Mouse (Mus musculus): Measurements from ENCODE around the gene Tpr.

Gene Tpr

DNA sequence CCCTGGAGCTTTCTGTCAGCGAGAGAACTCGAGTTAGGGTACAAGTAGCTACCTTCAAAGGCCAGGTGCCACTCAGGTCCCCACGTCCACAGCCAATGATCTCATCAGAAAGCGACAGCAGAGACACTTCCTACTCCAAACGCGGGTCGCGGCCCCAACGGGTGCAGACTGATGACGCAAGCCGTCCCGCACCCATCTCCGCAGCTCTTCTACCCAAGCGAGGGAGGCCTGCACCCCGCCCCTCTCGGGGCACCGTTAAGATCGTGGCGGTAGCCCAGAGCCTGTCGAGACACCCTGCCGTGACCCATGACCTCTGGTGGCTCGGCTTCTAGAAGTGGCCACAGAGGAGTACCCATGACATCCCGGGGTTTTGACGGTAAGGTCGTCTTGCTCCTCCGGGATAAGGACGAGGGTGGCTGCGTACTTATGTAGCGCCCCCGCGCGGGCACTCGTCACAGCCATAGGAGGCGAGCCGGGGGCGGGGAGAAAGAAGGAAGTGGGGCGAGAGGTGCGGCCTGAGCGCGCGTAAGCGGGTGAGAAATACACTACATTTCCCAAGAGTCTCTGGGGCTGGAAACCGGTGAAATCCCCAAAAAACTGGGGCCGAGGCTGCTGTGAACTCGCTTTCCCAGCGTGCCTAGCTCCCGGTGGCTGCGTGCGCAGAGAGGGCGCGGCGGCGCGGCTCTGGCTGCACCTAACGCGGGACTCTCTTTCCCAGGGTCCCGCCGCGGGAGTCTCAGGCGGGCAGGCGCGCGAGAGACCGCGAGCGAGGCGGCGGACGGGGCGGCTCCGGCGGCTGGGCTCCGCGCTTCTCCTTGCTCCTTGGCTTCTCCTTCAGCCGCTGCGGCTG lies at the start of gene Tpr, which contains the start of gene Odr4:
TSS of gene Tpr (plus strand) at position 201 of the 850 bp plus-strand sequence.
TSS of gene Odr4 (minus strand) at position 443 of the 850 bp plus-strand sequence.
- peak; percentile 97 for DNase-seq (ENCODE audit: low spot score in 2 of 2)

DNA sequence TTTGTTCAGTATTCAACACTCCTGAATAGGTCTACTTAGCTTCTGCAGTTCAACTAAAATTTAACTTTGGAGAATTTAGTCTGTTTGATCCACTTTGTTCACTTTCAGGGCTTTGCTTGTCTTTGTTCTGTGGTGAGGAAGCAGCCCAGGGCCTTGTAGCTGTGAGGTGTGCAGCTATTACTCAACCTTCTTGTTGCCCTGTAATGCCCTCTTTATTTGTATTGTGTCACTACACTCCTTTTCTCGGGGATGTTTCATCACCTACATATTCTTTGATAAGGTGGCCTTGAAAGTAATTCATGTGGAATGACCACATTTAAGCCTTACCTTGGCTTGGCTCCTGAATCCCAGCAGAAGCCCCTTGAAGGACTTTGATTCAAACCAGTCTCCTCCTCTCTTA lies 31.8 kb upstream of the Tpr start:
- no peak for DNase-seq (ENCODE audit: low spot score in 2 of 2)

DNA sequence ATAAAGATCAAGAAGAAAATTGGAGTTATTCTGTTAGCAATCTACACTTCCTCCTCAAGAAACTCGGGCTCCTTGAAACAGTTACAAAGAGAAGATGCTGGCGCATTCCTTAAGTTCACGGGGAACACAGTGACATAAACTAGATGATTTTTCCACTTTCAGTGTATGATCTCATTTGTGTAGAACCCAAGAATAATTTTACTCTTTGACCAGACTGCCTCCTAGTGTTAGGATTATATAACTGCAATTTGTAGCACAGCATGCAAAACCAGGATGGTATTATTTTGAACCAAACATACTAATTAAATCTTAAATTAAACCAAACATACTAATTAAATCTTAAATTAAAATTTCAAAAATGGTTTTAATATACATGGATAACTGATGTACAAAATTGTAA lies 19.7 kb upstream of the Tpr start:
- no peak for DNase-seq (ENCODE audit: low spot score in 2 of 2)

DNA sequence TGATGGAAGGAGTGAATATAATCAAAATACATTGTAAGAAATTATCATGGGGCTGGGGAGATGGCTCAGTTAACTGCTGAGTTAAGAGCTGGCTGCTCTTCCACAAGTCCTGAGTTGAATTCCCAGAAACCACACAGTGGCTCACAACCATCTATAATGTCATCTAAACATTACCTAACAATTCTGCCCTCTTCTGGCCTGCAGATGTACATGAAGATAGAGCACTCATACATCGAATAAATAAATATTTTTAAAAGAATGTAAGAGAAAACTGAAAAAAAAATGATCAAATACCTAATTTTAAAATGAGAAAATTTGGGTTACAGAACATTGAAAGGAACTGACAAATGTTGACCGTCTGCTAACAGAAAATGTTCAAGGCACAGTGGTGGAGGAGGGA lies 18.4 kb upstream of the Tpr start:
- no peak for DNase-seq (ENCODE audit: low spot score in 2 of 2)

DNA sequence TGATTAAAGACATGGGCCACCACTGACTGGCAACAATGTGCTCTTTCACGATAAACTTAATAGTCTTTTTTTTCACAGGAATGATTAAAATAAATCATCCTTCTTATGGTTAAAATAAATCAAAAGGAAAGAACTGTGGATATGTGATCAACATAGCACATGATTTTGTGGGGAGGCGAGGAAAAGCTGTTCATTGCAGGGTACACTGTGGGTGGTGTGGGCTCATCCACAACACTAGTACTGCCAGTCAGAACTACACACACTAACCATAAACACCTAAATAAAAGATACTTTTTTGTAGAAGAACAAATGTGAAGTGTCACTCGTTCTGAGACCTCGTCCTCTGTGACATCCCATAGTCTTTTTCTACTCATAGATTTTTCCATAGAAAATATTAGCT lies 8.5 kb upstream of the Tpr start:
- DNase-seq (ENCODE audit: low spot score in 2 of 2): no peak

DNA sequence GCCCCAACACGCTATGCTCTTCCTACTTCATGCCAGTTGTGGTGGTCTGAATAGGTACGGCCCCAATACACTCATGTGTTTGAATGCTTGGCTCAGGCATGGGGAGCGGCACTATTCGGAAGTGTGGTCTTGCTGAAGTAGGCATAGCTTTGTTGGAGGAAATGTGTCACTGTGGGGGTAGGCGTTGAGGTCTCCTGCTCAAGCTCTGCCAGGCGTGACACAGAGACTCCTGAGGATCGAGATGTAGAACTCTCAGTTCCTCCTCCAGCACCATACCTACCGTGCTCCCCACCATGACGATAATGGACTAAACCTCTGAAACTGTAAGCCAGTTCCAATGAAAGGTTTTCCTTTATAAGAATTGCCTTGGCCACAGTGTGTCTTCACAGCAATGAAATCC lies 5.1 kb upstream of the Tpr start:
- DNase-seq (ENCODE audit: low spot score in 2 of 2): no peak

DNA sequence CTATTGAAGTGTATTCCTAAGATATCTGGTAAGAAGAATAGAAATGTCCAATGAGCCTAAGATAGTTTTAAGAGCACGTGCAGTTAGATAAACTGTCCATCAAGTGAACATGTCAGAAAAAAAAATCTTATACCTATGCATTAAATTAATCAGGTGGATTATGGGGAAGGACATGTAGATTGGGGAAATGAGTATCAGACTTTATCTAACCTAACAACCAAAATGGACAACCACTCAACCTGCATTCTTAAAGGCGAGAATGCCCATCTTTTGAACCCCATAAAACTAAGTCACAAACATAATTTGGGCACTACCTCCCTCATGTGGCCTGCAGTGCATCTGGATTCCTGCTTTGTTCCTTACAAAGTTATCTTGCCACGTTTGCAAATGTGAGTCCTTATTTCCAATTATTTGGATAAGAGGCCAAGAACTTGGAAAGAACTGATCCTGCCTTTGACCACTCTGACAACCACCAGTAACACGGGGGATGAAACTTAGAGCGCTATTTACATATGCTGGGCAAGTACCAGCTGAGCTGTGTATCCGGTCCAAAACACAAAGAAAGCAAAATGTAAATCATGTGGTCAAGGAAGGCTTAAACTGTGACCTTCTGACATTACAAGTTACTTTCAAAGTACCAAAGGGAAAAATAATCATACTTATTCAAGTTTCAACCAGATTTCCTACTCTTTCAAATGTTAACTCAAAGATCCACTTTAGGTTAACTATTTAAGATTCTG lies 3.1 kb upstream of the Tpr start:
- DNase-seq (ENCODE audit: low spot score in 2 of 2): no peak

DNA sequence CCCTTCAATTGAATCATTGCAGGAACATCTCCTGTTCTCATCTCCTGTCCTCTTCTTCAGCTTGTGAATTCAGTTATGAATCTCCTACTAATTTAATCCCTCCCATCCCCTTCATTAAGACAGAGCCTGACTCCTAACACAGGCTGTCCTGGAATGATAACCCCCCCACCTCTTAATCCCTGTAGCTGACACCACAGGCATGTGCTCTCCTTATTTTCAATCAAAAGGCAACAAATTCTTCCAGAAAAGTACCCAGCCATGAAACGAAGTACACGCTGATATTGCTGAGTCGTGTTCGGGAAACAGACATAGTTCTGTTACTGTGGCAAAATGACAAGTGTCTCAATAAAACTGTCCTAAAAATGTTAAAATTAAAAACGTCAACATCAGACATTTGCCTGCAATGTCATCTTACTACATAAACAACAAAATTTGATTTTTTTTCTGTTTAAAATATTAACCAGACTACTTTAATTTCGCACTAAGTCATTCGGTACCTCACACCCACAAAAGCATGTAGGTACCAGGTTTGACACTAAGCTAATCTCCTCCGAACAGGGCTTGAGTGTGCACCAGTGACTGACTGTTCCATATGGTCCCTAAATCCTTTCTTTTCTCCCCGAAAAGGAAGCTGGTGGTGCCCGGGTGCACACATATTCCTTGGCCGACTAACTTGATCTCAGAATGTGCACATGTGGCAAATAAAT lies 554 bp upstream of the Tpr start:
- DNase-seq (ENCODE audit: low spot score in 2 of 2): no peak

DNA sequence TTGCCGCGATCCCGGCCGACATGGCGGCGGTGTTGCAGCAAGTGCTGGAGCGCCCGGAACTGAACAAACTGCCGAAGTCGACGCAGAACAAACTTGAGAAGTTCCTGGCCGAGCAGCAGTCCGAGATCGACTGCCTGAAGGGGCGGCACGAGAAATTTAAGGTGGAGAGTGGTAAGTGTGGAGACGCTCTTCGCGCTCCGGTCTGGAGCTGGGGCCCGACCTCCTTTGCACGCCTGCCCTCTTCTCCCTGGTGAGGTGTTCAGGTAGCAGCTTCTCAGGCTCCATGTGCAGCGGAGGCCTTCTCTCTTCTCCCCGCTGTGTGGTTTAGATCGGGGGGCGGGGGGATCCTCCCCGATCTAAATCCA lies 832 bp downstream of the Tpr start:
- DNase-seq (ENCODE audit: low spot score in 2 of 2): no peak

DNA sequence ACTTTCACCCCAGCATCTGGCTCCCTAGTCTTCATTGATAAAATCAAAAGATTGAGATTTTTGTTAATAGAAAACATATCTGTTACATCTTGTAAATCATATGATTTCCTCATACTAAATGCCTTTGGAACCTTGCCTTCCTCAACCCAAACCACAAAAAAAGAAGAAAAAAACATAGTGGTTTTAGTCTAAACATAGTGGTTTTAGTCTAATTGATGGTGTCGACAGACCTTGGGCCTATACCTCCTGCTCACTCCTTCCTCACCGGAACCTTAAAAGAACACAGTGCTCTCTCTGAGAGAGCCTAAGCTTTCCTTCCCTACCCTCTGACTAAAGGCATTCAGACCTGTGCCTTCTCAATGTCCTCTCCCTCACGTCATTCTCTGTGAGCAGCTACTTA lies 3.4 kb downstream of the Tpr start:
- no peak for DNase-seq (ENCODE audit: low spot score in 2 of 2)

DNA sequence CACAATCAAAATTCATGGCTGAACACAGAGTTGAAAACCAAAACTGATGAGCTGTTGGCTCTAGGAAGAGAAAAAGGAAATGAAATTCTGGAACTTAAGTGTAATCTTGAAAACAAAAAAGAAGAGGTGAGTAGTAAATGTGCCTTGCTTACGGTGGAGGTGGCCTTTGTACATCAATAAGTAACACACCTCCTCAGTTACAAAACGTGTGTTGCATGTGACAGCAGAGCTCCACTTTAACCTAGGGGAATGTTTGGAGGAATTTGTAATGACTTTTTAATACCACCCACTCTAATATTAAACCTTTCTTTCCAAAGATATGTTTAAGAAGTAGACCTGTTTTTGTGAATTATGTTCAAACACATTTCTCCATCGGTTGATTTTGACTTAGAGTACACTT lies 11.3 kb downstream of the Tpr start:
- no peak for DNase-seq (ENCODE audit: low spot score in 2 of 2)

DNA sequence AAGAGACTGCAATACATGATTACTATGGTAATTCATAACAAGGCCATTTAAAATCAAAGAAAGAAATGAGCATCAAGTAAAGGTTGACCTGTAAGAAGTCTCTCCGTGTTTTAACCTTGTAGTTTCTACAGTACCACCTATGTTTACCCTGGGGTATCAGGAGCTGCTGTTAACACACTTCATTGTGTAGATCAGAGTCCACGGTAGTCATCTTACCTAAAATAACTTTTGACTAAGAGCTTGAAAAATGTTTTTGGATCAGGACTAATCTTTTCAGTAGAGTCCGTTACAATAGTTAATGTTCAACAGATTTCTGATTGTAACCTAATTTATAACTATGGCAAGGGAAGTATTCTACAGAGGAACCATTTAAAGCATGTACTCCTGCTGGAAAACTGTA lies 11.9 kb downstream of the Tpr start:
- DNase-seq (ENCODE audit: low spot score in 2 of 2): no peak

DNA sequence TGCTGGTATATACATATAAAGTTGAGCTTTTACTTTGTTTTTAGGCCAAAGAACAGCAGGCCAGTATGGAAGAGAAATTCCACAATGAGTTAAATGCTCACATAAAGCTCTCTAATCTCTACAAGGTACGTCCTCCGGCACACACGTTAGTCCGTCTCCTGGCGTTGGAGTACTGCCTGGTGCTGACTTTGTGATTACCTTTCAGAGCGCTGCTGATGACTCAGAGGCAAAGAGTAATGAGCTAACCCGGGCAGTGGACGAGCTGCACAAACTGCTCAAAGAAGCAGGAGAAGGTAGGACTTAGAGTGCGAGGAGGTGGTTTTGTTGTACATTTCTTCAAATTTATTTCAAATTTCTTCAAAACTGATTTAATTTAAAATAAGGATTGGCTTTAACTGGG lies 14.6 kb downstream of the Tpr start:
- DNase-seq (ENCODE audit: low spot score in 2 of 2): no peak

DNA sequence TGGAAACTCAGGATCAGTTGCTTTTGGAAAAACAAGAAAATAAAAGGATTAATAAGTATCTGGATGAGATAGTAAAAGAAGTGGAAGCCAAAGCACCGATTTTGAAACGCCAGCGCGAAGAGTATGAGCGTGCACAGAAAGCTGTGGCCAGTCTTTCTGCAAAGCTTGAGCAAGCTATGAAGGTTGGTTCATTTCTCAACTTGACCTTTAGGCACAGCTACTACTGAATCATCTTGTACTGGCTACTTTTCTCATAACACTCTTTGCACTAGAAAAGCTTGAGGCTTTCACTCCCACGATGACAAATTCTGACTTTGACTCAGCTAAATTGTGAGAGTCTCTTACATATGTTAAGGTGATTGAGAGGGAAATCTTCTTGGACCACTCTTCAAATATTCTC lies 17.4 kb downstream of the Tpr start:
- no peak for DNase-seq (ENCODE audit: low spot score in 2 of 2)

DNA sequence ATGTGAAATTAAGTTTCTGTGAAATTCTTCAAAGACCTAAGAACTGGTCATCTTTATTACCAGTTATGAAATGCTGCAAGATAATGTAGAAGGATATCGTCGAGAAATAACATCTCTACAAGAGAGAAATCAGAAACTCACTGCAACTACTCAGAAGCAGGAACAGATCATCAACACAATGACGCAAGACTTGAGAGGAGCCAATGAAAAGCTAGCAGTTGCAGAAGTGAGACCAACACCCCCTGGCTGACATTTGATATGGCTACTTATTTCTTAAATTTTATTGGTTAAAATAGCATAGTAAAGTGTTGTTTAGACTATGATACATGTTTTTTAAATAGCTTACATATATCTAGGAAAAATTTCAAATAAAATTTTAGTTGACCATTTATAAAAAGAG lies 23.4 kb downstream of the Tpr start:
- no peak for DNase-seq (ENCODE audit: low spot score in 2 of 2)

DNA sequence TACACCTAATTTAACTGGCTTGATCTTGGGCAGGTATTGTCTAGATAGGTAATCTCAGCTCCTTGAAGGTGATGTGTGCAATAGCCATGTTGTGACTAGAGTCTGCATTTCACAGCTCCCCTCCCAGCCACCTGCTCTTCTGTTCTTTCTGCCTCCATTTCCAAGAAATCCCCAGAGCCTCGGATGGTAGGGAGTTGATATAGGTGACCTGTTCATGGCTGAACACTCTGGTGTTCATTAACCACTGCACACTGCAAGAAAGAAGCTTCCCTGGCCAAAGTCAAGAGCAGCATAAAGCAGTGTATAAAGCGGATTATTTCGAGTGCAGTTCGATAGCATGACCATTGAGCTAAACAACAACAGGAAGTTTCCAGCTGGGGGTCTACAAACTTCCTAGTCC lies 25.8 kb downstream of the Tpr start:
- no peak for DNase-seq (ENCODE audit: low spot score in 2 of 2)

DNA sequence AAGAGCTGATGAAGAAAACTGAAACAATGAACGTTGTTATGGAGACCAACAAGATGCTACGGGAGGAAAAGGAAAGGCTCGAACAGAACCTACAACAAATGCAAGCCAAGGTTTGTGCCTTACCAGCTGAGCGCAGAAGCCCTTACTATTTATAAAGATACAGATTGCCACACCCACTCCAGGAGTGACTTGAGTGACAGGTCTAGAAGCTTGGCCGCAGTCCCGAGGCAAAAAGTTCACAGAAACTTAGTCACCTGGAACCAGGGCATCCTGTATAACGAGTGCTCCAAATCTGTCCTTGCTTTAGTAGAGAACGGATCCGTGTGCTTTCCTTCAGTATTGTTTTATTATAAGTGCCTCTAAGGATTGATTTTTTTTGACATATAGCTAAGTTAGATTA lies 33.0 kb downstream of the Tpr start:
- peak; percentile 7 to 15 for DNase-seq (ENCODE audit: low spot score in 2 of 2)

DNA sequence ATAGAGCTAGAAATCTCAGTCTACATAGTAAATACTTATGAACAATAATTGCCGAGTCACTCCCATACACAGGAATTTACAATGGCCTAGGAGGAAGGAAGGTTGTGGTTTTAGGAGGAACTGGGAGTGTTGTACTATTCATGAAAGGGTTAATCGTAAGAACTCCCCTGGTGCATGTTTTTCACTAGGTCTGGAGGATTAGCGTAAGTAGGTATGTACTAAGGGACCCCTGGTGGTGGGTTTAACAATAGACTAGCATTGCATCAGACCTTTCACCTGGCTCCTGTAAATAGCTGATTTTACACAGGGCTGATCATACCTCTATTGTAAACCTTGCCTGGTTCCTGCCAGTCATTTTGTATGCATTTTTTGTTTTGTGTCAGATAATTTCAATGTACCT lies 33.6 kb downstream of the Tpr start:
- DNase-seq (ENCODE audit: low spot score in 2 of 2): no peak

DNA sequence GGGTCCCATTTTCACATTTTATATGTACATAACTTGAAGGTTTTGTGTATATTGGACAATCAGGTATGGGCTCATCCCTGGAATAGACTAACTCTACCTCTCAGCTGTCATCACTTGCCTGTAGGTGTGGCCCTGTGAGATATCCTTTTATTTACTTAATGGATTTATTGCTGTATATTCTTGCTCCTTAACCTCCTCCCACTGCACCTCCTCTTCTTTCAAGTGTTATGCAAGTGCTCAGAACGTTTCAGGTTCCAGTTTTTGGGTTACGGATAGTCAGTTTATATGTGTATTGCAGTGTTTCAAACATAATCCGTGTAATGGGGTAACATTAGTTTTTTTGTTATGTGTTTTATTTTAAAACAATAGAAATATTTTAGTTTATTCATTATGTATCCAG lies 46.0 kb downstream of the Tpr start:
- DNase-seq (ENCODE audit: low spot score in 2 of 2): no peak

DNA sequence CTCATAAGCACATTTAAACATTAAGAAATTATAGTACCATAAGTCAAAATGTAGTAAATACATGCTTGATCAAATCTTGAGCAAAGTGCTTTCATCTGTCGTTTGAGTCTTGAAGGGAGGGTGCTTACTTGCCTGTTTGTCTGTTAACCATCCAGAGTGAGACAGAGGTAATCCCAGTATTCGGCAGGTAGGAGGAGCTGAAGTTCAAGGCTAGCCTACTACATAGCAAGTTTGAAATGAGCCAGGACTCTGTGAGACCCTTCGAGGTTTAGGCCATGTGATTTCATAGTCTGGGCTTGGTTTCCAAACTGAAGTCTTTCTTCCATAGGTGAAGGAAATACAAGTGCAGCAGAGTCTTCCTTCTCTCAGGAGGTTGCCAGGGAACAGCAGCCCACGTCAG lies 49.1 kb downstream of the Tpr start:
- no peak for DNase-seq (ENCODE audit: low spot score in 2 of 2)

DNA sequence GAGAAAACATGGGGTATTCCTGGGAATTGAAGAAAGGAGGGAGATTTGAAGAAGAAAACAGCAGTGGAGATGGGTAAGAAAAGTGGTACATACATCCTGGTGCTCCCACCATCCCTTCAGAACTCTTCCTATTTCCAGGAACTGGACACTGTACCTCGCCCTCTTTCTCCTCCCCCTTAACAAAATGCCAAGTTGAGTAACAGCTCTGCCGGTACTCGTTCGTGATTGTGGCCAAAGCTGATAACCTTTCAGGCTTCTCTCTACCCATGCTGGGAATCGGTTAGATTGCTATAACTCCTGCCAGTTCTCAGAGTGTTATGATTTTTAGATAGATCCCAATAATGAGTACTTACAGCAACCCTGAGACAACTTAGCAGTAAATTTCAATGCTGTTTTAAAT lies 66.3 kb downstream of the Tpr start:
- no peak for DNase-seq (ENCODE audit: low spot score in 2 of 2)

DNA sequence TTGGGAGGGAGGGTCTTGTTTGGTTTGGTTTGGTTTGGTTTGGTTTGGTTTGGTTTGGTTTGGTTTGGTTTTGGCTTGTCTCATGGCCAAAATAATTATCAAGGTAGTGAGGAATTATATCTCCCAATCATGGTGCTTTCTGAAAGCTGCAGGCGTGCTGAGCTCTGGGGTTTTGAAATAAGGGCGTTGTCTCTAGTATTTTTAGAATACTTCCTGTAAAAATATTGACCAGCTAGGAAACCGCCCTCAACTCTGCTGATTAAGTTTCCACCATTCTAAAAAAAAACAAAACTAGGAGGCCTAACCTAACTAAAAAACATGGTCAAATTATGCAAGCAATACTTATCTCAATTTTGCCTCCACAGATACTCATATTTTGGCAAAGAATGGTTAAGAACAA lies 67.0 kb downstream of the Tpr start:
- no peak for DNase-seq (ENCODE audit: low spot score in 2 of 2)

DNA sequence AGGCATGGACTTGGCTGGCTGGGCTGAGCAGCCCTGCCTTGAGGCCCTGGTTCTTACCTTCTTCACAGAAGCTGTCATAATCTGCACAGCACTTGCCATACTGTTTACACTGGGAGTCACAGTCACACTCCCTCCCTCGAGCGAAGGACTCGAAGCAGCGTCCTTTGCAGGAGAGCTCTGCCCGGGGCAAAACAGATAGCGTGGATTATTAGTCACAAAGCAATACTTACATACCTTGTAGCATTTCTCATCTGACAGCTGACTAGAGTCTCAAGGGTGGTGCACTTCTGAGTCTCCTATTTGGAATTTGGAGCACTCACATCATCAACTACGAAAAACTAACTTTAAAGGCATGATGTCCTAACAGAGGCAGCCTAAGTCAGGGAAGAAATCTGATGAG lies 68.0 kb downstream of the Tpr start:
- DNase-seq (ENCODE audit: low spot score in 2 of 2): no peak
